Mouse (Mus musculus) mesoderm, embryonic 11.5 days (tissue): ENCODE measurements around the gene Cpt1a.

ENCODE experiments used
- DNase-seq: peaks from one replicate; pipeline ENCODE4 v3.0.0-alpha.2; 2012; ENCODE audit warnings: low read depth, low spot score

Cpt1a gene

DNA sequence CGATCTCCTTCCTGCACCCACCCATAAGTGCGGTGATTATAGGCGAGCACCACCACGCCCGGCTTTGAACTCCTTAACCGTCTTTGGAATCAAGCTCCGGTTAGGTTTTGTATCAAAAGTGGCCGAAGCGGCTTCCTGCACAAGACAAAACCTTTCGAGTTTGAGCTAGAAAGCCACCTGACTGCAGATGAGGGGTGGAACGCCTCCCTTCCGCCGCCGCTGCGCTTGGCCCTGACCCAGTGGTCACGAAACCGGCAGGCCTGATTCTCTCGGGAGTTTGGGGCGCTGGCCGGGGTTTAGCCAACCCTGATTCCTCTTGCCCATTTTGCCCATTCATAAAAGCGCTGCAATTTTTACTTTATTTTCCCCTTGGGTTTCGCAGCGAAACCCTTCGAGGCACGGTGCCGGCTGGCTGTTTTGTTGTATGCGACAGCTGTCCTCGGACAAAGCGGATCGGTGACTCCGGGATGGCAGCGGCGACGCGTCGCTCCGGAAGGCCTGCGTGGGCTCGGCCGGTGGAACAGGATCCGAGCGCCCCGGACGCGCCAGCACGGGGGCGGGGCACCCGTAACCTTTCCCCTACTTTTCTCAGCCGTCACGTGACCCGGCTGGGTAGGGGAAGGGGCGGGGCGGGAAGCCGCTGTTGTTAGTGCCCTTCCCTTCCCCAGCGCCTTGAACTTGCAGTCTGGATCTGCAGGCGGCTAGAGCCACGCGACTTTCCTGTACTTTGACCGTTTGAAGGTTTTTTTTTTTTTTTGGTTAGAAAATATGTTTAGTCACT lies 3.0 kb downstream of the Cpt1a start:
- peak; percentile 91 for DNase-seq

- DNase-seq = no peak
Measured at GRCm38 (mm10) chr19:3325771-3326478, 3.8 kb downstream of the Cpt1a start.

- no peak for DNase-seq
Measured at GRCm38 (mm10) chr19:3326479-3327047, 4.4 kb downstream of the Cpt1a start.

DNA sequence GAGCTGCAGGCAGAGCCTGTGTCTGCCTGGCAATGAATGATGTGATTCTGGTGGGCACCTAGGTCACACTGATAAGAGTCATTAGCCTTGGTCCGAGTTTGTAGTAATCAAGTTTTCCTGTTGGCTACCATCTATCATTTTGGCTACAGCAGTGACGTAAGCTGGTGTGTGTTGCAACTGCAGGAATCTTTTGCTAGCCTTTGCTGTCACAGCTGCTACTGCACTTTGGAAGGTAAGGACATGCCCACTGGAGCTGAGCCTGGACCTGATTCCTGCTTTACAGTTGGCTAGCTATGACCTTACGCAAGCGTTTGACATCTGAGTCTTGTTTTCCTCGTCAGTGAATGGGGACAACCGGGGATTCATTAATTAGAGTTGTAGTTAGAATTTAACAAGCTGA lies 11.1 kb downstream of the Cpt1a start:
- DNase-seq = no peak

DNA sequence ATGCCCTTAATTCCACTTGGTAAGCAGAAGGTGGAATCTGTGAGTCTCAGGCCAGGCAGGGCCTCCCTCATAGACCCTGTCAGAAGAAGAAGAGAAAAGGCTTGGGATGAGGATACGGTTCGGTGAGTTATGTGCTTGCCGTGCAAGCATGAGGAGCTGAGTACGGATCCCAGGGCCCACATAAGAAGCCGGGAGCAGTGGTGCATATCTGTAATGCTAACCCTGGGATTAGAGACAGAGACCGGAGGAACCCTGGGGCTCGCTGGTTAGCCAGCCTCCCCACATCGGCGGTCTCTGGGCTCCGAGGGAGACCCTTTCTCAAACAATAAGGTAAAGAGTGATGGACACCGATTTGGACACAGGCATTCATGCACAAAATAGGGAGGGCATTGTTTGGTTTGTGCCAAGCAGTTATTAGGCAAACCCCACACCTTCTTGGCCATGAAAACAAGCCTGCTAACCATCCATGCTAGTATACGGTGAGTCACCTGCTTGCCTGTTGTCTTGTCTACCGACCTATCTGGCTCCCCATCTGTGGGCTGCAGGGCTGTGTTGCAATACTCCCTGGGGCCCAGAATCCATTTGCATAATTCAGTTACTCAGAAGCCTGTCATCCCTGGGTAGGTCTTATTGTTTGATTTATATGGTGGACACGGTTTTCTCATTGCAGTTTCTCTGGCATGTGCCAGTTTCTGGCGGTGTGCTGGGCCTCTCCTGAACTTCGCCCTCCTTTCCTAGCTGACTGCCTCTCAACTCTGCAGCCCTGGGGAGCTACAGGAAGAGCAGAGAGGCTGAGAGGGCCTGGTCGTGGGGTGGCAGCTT lies 11.8 kb downstream of the Cpt1a start:
- DNase-seq = no peak

DNA sequence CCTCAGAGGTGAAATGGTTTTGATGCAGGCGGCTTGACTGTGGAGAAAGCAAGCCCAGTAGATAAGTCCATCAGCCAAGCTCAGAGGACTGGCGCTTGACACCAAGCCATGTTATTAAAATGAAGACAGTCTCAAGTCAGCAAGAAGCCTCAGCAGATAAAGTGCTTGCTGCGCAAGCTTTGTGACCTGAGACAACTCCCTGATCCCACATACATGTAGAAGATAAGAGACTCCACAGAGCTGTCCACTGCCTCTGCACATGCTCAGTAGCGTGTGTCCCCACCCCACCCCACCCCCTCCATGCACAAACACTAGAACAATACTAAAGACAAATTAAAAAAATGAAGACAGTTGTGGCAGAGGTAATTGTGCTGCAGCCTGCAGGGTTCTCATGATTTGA lies 12.4 kb downstream of the Cpt1a start:
- DNase-seq = no peak

- DNase-seq = no peak
Measured at GRCm38 (mm10) chr19:3335917-3336316, 13.8 kb downstream of the Cpt1a start.

DNA sequence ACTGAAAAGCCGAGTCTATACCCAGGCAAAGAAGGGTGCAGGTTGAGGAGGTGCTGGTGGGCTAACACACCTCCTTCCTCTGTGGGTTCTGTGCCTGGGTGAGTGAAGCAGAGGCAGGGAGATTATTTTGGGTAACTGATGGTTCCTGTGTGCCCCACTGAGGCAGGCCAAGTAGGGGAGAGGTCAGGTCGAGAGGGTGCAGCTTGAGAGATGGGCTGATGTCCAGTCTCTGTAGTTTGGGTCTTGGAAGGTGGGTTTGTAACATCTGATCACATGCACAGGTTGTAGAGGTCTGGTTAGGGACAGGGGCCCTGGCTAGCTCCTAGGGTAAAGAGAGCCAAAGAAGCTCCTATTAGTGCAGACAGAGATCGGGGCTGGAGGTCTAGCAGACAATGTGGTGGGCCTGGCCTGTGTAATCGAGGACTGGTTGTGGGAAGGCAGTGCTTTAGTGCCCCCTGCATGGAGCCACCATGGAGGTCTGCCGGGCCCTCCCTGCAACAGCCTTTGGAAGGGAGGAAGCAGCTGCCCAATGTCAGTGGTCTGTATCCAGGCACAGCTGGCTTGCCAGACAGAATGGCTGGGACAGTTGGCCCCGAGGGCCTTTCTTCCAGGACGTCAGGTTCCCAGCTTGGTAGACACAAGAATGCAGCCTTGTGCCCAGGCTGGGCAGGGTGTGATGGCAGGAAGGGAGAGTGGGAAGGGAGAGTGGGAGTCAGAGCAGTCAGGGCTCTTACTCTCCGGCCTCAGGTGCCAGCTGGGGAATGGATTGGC lies 14.5 kb downstream of the Cpt1a start:
- DNase-seq = no peak

DNA sequence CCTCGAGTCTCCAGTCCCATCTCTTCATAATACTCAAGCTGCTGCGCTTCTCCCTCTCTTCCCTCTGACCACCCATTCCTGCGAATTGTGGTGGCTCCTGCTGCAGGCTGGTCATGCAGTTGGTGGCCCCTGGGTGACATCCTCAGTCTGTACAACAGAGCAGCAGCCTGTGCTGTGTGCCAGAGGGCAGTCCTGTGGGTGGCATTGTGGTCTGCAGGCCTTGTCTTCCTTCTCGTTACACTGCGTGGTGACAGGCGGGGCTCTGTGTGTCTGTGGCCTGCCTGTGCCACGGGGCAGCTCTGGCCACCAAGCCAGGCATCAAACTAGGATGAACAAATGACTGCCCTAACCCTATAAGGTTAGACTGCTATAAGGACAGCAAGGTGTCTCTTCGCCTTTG lies 17.1 kb downstream of the Cpt1a start:
- DNase-seq = no peak

DNA sequence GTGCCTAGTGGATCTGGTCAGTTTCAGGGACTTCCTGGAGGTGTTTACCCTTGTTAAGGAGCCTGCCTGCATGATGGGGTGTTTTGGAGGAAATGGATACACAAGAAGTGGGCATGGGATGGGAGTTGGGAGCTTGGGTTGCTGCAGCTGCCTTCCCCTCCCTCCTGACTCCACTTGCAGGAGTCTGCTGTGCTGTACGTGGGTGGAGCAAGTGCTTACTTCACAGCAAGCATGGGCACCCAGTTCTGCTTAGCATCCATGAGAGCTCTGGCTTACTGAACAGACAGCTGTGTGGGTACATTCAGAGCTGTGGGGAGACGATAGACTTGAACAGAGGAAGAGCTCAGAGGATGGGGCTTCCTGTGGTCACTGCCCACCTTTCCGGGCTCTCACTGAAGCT lies 18.9 kb downstream of the Cpt1a start:
- DNase-seq = no peak

DNA sequence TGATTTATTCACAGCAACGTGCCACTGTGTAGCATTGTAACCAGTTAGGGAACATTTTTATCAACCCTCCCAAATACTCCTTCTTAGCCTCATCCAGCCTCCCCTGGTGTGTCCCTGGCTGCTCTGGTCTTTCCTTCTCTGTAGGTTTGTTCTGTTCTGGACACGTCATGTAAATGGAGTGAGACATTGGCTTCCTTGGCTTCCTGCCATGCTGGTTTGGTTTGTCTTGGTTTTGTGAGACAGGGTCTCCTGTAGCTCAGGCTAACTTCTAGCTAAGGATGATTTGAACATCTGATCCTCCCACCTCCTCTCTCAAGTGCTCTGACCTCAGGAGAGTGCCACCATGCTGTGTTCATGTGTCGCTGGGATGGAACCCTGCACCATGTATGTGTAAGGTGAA lies 21.8 kb downstream of the Cpt1a start:
- DNase-seq = no peak

- DNase-seq = no peak
Measured at GRCm38 (mm10) chr19:3344636-3345544, 22.8 kb downstream of the Cpt1a start.

GRCm38 (mm10) chr19:3347784-3348183 lies 25.6 kb downstream of the Cpt1a start:
- DNase-seq = no peak

DNA sequence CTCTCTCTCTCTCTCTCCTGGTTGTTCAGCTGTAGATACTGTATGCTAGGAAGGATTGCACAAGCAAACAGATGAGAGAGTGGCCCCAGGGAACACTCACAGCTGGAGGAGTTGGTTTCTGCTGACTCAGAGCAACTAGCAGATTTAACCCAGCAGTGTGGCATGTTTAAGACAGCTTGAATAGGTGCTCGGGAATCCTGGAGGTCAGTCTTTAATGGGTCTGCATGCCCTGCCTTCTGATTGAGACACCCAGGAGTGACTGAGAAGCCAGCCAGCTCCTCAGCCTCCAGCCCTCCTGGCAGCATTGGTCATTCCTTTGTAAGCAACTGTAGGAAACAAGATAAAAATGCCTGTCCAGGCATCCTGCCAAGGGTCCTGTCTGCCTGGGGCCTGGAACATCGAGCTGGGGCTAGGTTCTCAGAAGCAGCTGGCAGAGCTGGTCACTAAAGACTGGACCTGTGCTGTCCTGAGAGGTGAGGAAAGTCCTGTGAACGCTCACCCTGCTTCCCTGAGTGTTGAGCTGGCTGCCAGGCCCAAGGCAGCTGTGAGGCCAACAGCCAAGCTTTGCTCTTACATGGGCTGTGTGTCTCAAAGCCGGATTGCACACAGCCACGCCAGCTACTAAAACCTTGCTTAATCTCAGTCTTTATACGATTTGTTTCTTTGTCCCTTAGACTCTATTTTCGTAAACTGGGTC lies 31.4 kb downstream of the Cpt1a start:
- DNase-seq = no peak

DNA sequence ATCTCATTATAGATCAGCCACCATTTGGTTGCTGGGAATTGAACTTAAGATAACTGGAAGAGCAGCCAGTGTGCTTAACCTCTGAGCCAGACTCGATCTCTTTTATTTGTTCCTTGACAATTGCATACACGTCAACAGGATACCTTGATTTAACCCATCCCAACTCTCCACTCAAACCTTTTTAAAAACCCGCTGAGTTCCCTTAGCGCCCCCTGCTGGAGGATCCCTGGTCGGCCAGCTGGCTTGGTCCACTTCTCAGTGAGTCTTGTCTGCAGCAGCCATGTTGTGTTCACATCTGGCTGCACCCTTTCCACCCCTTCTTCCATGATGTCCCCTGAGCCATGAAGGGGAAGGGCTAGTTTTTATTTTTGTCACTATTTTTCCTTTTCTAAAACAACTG lies 33.0 kb downstream of the Cpt1a start:
- DNase-seq = no peak

- no peak for DNase-seq
Measured at GRCm38 (mm10) chr19:3356516-3356915, 34.4 kb downstream of the Cpt1a start.

GRCm38 (mm10) chr19:3357620-3358019 lies 35.5 kb downstream of the Cpt1a start:
- no peak for DNase-seq

- no peak for DNase-seq
Measured at GRCm38 (mm10) chr19:3359841-3360588, 37.9 kb downstream of the Cpt1a start.

DNA sequence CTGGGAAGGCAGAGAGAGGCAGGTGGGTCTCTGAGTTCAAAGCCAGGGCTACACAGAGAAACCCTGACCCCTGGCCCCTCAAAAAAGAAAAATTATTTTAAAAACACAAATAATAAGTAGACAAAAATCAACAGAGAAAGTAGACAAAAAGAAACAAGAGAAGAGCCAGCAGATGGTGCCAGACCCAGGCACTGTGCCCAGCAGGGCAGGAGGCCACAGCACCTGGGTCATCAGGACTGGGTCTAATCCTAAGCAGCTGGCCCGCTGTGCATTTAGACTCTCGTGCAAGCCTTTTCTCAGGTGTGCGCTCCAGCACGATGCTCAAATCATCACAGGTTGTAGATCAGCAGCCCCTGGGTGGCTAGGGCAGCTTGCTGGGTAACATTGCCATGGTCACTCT lies 41.4 kb downstream of the Cpt1a start:
- DNase-seq = no peak
